Mouse (Mus musculus) gastrocnemius, adult 18-20 months (tissue): ENCODE data around the gene Timm29. TPM values are rescaled to one million over a fixed set of nuclear protein-coding genes. Genes with fewer than 3 reads are reported as not detected.
"Not testable (repeated sequence)": the region's sequence is repeated elsewhere in the genome, so short reads cannot be mapped to it uniquely, and the experiment has no call there.

ENCODE experiments used
- DNase-seq: peaks from one replicate; pipeline ENCODE4 v3.0.0; 2021; ENCODE audit warnings: low spot score
- total RNA-seq, 2 experiments: library from RNA; stranded (reverse); gene quantifications; 2 replicates each; pipeline ENCODE4 v1.2.3; 2021

Timm29 gene
- total RNA-seq, 2 experiments from 2014 or later = 45.7 to 46.6 TPM

DNA sequence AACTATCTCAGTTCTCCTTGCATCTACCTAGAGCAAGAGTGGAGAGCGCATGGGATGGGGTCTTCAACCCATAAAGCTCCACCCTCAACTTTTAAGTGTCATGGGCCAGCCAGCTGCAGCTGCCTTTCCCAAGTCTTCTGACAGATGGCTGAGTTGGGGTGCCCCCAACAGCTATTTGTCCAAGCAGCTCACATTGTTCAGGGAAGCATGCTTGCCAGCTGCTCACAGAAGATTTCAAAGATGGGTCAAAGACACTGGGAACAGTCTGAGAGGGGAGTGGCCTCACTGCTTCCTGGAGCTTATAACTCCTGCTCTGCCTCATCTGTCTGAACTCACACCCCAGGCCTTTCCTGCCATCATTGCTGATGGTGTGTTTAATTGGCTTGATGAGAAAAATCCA is 16.2 kb upstream of the Timm29 start:
- no peak for DNase-seq

DNA sequence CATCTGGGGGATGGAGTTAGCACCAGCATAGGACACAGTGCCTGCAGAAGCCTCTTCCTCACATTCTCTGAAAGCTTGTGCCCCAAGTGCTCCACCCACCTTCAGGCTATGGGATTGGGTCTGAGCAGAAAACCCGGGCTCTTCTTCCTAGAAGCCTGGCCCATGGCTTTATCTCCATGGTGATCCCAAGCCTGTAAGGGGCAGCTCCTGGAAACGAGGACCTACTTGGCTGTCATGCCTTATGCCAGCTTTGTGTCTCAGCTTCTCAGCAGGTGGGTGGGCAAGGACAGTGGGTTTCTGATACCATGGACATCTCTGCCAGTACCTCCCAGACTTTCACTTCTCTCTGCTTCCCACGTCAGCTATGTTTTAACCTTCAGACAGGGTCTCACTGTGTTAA is 14.3 kb upstream of the Timm29 start:
- DNase-seq = no peak

DNA sequence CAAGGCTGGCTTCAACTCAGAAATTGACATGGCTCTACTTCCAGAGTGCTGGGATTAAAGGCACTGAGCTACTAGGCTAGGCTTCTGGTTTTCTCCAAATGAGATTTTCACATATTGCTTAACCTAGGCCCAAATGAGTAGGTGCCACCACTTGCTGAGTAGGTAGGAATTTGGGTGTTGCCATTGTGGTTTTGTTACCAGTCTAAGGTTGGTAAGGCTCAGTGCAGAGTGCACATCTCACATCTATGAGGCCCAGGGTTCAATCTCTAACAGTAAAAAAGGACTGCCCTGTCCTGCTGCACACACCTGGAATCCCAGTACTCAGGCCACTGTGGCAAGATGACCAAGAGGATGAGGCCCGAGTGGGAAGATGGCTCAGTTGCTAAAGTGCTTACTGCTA is 7.1 kb upstream of the Timm29 start:
- DNase-seq = no peak

DNA sequence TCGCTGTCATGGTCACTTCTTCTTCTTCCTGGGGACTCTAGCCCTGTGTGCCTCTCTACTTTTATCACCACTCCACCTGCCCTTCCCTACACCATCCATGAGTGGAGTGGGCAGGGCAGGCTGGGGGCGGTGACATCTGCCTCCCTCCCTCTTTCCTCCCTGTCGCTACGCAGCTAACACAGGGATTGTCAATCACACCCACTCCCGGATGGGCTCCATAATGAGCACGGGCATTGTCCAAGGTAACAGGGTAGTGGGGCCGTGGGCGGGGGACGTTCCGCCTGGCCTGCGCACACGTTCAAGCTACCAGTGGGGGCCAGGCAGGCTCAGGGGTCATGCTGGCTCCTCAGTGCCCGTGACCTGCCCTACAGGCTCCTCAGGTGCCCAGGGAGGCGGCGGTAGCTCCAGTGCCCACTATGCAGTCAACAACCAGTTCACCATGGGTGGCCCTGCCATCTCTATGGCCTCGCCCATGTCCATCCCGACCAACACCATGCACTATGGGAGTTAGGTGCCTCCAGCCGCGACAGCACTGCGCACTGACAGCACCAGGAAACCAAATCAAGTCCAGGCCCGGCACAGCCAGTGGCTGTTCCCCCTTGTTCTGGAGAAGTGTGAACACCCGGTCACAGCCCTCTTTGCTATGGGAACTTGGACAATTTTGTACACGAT is 4.7 kb upstream of the Timm29 start:
- no peak for DNase-seq

DNA sequence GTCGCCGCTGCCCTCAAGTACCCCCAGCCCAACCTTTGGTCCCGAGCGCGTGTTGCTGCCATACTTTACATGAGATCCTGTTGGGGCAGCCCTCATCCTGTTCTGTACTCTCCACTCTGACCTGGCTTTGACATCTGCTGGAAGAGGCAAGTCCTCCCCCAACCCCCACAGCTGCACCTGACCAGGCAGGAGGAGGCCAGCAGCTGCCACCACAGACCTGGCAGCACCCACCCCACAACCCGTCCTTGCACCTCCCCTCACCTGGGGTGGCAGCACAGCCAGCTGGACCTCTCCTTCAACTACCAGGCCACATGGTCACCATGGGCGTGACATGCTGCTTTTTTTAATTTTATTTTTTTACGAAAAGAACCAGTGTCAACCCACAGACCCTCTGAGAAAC is 4.2 kb upstream of the Timm29 start:
- no peak for DNase-seq

DNA sequence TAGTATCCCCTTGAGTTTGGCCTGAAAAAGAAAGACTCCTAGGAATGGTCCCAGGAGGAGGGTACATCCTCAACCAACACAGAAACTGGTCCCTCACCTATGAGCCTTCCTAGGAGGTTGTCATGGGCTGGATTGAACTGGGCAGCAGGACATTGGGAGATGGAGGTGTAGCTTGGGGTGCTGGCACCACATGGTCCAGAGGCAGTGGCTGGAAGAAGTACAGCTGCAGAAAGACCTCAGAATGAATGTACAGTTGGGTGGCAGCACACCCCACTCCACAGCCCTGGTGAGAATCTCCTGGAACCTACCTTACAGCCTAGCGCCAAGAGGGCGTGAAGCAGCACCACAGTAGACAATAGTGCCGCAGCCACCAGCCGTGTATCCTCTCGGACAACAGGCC is 3.0 kb upstream of the Timm29 start:
- DNase-seq = no peak

DNA sequence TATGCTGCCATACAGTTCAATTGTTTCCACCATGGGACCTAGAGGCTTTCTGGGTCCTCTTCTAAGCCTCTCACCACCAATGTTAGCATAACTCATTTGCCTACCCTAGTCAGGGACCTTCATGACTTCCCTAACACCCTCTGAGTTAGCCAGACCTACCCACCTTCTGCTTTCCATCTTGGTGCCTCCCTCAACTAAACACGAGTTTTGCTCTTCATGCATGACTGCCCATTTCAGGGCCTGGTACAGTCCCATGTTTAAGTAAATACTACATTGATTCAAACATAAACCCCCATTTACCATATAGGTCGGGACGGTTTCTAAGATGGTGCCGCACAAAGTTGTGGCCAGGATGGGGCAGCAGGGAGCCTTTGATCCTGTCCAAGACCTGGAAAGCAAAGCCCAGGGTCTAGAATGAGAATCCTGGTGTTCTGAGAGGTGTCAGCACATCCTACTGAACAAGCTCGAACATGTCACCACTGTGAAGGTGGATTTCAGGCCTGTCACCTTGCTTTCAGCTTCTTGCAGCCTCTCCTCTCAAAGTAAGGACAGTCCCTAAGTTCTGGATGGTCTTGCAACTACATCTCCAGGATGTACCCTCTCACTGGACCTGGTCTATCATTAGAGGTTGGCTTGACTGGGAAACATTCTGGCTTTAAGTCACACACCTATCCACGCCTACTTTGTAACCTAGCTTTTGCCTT is 1.2 kb upstream of the Timm29 start:
- DNase-seq = no peak

DNA sequence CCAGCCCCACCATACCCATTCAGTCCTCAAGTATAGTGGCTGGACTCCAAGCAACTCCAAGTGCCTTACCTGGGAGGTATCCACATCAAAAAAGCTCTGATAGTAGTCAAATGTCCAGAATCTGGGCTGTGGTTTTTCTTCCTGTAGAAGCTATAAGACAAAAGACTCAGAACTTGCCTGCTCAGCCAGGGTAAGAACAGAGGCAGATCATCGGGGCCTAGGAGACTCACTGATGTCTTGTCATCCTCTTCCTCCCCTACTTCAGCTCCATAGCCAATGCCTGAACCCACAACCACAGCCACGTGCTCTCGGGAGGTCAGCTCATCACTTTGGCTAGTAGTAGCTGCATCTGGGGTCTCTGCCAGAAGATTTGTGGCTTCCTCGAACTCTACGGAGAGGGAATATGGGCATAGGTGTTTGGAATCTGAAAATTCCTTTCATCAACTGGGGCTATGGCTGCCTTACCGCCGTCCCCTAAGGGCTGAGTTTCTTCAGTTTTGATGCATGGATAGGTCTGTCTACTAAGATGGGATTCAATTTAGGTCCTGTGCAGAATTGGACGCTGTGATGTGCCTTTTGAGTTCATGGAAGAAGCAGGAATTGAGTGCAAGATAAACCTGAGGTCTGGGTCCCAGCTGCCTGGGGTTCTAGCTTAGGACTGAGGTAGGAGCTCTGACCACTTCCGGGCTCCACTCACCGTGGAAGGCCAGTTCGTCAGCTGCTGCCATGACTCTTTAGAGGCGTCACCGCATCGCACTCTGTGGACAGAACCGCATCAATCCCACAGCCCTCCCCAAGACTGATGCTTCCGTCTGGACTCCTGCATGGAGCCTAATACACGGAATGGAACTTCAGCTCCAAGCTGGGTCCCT is 455 bp upstream of the Timm29 start:
- no peak for DNase-seq

DNA sequence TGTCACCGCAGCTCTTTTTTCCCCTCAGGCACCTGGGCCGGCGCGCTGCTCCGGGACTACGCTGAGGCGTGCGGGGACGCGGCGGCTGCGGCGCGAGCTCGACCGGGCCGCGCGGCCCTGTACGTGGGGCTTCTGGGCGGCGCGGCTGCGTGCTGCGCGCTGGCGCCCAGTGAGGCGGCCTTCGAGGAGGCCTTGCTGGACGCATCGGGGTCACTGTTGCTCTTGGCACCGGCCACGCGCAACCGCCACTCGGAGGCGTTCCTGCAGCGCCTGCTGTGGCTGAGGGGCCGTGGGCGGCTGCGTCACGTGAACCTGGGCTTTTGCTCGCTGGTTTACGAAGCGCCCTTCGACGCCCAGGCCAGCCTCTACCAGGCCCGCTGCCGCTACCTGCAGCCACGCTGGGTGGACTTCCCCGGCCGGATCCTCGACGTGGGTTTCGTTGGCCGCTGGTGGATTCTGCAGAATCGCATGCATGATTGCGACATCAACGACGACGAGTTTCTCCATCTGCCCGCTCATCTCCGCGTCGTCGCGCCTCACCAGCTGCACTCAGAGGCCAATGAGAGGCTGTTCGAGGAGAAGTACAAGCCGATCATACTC is 700 bp downstream of the Timm29 start:
- DNase-seq = peak; percentile 24

DNA sequence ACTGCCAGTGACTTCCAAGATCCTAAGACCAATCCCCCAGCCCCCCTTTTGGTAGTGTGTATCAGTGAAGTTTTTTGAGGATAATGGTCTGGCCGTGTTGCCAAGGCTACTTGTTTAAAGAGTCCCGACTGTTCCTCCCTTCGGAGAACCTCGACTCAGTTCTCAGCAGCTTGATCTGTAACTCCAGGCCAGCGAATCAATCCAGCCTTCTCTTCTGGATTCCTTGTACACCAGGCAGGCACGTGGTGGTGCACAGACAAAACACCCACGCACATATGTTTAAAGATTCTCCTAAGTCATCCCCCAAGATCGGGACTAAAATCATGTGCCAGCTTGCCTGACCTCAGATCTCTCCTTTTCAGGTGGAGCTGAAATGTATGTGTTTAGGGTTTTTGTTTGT is 1.8 kb downstream of the Timm29 start:
- not testable (repeated sequence) for DNase-seq

DNA sequence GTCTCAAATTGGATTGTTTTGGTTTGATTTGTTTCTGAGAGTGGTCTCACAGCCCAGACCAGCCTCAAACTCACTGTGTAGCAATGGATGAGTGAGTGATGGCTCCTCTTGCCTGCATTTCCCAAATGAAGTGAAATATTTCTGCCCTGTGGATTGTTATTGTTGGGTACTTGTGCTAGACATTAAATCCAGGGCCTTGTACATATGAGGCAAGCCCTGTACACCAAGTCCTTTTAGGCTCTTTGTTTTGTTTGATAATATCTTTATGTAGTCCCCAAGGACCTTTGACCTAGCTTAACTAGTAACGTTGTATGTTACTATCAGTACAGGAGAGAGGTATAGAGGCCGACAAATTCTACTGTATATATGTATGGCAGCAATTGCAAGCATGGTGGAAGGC is 2.3 kb downstream of the Timm29 start:
- DNase-seq = no peak

DNA sequence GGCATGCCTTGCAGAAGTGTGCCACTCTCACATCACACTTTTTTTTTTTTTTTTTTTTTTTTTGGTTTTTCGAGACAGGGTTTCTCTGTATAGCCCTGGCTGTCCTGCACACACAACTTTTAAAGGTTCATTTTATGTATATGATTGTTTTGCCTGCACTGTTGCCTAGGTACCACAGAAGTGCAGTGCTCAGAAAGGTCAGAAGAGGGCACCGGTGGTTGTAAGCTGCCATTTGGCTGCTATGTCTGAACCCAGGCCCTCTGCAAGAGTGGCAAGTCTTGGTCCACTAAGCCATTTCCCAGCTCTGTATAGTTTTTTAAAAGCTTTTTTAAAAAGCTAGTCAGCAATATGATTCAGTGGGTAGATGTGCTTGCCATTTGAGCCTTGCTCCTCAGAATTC is 5.7 kb downstream of the Timm29 start:
- no peak for DNase-seq

DNA sequence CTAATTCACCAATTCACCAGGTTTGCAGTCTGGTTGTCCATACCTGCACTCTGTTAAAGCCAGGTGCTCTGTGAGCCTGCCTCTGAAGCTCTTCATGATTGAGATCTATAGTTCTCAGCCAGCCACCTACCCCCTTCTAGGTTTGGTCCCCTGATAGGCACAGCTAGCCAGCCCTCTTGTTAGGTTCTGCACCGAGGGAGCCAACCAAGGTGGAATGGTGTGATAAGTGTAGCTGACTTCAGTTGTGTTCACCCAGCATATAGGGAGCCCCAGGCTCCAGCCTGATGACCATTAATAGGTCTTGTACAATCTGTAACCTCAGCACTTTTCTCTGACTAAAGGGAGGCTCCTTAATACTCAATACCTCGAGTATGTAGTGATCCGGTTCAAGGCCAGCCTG is 7.7 kb downstream of the Timm29 start:
- DNase-seq = no peak

DNA sequence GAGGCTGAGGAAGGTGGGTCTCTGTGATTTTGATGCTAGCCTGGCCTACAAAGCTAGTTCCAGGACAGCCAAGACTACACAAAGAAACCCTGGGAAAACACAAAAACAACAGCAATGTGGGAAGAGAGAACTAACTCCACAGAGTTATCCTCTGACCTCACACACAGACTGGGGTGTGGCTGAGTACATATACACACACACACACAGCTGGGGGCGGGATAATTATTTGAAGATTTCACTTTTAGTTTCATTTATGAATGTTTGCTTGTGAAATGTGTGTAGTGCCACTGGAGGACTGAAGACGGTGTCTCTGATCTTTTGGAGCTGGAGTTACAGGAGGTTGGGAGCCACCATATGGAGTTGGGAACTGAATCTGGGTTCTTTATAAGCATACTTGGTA is 8.6 kb downstream of the Timm29 start:
- no peak for DNase-seq

DNA sequence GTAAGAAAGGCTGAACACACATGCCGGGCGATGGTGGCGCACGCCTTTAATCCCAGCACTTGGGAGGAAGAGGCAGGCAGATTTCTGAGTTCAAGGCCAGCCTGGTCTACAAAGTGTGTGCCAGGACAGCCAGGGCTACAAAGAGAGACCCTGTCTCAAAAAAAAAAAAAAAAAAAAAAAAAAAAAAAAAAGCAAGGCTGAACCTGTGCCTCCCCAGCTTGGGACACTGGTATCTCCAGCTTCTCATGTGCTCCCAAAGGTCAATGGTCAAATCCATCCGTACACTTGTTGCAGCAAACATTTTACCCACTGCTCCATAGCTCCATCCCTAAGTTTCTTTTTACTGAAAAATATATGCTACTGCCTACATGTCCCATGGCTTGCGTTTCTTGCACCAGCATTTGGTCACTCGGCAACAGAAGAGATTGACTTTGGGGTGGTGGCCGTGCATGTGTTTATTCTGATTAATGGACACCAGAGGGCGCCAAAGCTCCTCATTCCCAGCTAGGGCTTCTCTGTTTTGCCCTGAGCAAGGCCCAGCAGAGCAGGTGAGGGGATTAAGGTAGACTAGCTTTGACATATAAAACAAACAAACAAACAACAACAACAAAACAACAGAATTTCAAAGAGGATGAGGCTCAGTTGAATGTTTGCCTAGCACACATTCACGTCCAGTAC is 9.3 kb downstream of the Timm29 start:
- DNase-seq = peak; percentile 71

DNA sequence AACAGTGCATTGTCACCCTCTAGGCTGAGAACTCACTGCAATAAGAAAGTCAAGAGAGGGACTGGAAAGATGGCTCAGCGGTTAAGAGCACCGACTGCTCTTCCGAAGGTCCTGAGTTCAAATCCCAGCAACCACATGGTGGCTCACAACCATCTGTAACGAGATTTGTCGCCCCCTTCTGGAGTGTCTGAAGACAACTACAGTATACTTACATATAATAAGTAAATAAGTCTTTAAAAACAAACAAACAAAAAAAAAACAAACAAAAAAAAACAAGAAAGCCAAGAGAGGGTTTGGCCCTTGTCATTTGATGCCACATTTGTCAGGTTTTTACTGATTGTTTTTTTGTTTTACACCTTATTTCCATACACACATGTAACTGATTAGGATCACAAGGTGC is 11.6 kb downstream of the Timm29 start:
- no peak for DNase-seq

DNA sequence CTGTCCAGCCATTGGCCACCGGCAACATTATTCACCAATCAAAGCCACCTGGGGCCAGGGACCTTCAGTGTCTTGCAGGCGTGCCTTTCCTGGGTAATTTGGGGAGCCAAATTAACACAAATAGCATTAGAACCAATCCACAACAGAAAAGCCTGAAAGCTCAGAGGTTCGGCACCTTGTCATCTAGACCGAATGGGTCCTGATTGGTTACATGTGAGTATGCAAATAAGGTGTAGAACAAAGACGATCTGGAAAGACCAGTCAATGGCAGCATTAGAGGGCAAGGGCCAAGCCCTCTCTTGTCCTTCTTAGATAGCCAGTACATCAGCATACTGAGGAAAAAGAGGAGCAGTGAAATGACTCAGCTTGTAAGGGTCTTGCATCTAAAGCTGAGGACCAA is 13.3 kb downstream of the Timm29 start:
- DNase-seq = no peak

DNA sequence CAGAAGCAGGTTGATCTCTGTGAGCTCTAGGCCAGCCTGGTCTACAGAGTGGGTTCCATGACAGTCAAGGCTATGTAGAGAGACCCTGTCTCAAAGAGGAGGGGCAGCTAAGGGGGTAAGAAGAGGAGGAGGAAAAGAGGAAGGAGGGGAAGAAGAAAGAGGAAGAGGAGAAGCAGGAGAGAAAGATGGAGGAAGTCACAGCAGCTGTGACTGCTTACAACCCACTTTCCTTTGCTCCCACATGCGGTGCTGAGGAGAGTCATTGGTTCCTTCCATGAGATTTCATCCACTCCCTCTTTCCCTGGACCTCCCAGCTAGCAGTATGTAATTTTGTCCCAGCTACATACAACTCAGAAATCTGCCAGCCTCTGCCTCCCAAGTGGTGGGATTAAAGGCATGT is 14.1 kb downstream of the Timm29 start:
- no peak for DNase-seq

DNA sequence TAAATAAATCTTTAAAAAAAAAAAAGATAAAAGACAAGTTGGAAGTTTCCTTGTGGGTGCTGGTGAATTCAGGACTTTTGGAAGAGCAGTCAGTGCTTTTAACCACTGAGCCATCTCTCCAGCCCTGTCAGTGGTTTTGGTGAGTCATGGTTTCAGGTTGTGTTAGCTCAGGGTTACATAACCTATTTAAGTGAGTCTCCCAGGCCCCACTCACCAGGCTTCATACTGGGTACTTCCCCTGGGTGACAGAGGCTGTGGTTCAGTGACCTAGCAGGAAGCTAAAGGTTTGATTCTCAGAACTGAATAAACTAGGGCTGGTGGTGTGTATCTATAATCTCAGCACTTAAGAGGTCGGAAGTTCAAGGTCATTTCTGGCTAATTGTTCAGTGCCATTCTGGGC is 17.3 kb downstream of the Timm29 start:
- DNase-seq = no peak

DNA sequence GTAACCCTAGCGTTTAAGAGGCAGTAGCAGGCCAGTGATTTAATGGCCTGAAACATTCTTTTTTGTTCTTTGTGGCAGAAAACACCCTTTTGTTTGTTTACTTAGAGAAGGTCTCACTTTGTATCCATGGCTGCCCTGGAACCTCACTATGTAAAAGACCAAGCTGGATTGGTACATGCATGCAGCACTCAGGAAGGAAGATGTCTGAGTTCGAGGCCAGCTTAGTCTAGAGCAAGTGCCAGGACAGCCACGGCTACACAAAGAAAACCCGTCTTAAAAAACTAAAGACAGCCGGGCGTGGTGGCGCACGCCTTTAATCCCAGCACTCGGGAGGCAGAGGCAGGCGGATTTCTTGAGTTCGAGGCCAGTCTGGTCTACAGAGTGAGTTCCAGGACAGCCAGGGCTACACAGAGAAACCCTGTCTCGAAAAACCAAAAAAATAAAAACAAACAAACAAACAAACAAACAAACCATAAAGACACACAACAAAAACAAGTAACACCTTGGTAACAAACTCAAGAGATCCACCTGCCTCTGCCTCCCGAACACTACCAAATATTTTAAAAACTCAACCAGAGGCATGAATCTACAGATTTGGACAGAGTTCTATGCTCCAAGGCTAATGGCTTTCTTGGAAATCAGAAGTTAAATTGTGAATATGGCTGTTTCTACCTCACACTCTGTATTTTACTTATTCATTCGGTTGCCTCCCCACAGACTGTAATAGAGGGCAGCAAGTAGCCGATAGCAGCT is 22.5 kb downstream of the Timm29 start:
- DNase-seq = no peak
